Mouse (Mus musculus) liver, adult 2 months (tissue): ENCODE measurements around the gene Tlx2. TPM values are rescaled to one million over a fixed set of nuclear protein-coding genes. Genes with fewer than 3 reads are reported as not detected.

Source experiments
- DNase-seq: peaks from one replicate; pipeline ENCODE4 v3.0.0-alpha.2; 2011; ENCODE audit warnings: low read depth, low spot score; ENCODE audit errors: extremely low read depth
- H3K27ac ChIP-seq: fragments of 200-500 bp; replicated peaks from 2 replicates; pipeline ENCODE4 v1.5.1; 2012; ENCODE audit warnings: low read depth, mild to moderate bottlenecking, control low read depth, inconsistent platforms, low read length; ENCODE audit not compliant: insufficient read depth
- H3K27me3 ChIP-seq: fragments of 200-500 bp; 2 replicates; pipeline ENCODE4 v1.6.1; 2012; ENCODE audit warnings: mild to moderate bottlenecking, moderate library complexity, low read length, inconsistent platforms; ENCODE audit not compliant: control insufficient read depth, insufficient read depth
- H3K36me3 ChIP-seq: fragments of 200-500 bp; 2 replicates; pipeline ENCODE4 v1.6.1; 2012; ENCODE audit warnings: low read length, inconsistent platforms; ENCODE audit not compliant: control insufficient read depth, insufficient read depth
- H3K4me1 ChIP-seq: fragments of 200-500 bp; 2 replicates; pipeline ENCODE4 v1.6.1; 2011; ENCODE audit warnings: low read length; ENCODE audit not compliant: control insufficient read depth, insufficient read depth
- H3K4me3 ChIP-seq: fragments of 200-500 bp; 2 replicates; pipeline ENCODE4 v1.5.1; 2011; ENCODE audit warnings: low read depth, mild to moderate bottlenecking, control low read depth, low read length, moderate library complexity; ENCODE audit not compliant: insufficient read depth
- H3K79me2 ChIP-seq: fragments of 200-500 bp; 2 replicates; pipeline ENCODE4 v1.6.1; 2012; ENCODE audit warnings: inconsistent platforms, mild to moderate bottlenecking, low read length, moderate library complexity; ENCODE audit not compliant: control insufficient read depth, insufficient read depth
- H3K9ac ChIP-seq: fragments of 200-500 bp; 2 replicates; pipeline ENCODE4 v1.6.1; 2012; ENCODE audit warnings: low read depth, mild to moderate bottlenecking, control low read depth, inconsistent platforms, low read length
- CTCF ChIP-seq: fragments of 200-500 bp; IDR thresholded peaks from 2 replicates; pipeline ENCODE4 v1.5.1; 2011; ENCODE audit warnings: low read depth, low read length, control low read depth
- POLR2A ChIP-seq: fragments of 200-500 bp; IDR thresholded peaks from 2 replicates; pipeline ENCODE4 v1.6.1; 2011; ENCODE audit warnings: low read length, control low read depth; ENCODE audit not compliant: insufficient read depth; ENCODE audit errors: extremely low read depth
- WGBS: fragments of 180-500 bp; shearing (Covaris S2); methylation state at CpG from one replicate; pipeline ENCODE4 v1.1.7; 2018; 5-methylcytosine and 5-hydroxymethylcytosine counted together
- polyA plus RNA-seq: library from polyadenylated mRNA; depleted of rRNA; stranded (reverse); fragments of >200 nt; gene quantifications from 2 replicates; pipeline ENCODE4 v1.2.3, GENCODE M21; 2012
- total RNA-seq: library from RNA; depleted of rRNA; stranded (reverse); fragments of >200 nt; gene quantifications from 2 replicates; pipeline ENCODE4 v1.2.3, GENCODE M21; 2014

Tlx2 gene
- total and polyA plus RNA-seq, 2 experiments = not detected

DNA sequence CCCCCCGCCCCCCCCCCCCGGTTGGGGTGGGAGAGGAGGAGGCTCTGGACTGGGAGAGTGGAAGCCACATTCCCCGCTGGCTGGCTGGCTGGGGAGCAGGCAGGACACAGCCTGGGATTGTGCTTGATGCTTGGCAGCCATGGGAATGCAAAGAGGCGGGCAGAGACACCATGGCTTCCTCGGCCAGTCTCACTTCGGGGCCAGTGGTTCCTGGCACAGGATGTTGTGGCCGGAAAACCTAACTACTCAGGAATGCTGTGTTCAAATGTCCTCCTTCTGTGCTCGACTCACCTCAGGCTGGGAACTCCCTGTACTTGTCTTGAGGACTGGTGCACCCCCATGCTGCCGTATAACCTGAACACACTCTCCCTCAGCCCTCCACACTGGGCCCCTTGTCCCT lies 42.4 kb downstream of the Tlx2 start:
- Histone ChIP-seq H3K4me1 (no peaks in the 10 kb centered on the region), H3K36me3 (no peaks in the 10 kb centered on the region), H3K79me2 (no peaks in the 10 kb centered on the region), H3K9ac (no peak overlapping the region), H3K4me3 (no peak overlapping the region), H3K27ac (no peak overlapping the region), H3K27me3 (no peaks in the 10 kb centered on the region)
- DNase-seq = no peak
- TF ChIP-seq CTCF = no peak
- no peak for TF ChIP-seq POLR2A
- WGBS = 55% methylated on average over 8 of the region's 9 CpGs

DNA sequence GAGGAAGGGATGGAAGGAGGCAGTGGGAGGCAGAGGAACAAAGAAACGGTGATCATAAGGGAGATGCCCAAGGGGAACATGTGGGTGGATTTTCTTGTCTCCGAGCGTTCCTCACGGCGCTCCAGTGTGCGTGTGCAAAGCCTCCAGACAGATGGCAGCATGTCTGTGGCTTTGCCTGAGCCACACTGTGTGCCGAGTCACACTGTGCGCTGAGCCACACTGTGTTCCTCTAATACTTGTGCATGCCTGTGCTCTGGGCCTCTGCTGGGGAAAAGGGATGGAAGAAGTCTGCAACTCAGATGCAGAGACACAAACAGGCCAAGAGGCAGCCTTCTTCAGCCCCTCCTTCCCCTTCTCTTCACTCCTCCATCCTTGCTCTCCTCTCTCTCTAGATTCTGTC lies 42.8 kb downstream of the Tlx2 start:
- Histone ChIP-seq H3K36me3 (no peaks in the 10 kb centered on the region), H3K9ac (no peak overlapping the region), H3K79me2 (no peaks in the 10 kb centered on the region), H3K27ac (no peak overlapping the region), H3K27me3 (no peaks in the 10 kb centered on the region), H3K4me3 (no peak overlapping the region), H3K4me1 (no peaks in the 10 kb centered on the region)
- DNase-seq = no peak
- 84% methylated on average over 8 of the region's 8 CpGs for WGBS
- TF ChIP-seq POLR2A (no peak), CTCF (no peak)

DNA sequence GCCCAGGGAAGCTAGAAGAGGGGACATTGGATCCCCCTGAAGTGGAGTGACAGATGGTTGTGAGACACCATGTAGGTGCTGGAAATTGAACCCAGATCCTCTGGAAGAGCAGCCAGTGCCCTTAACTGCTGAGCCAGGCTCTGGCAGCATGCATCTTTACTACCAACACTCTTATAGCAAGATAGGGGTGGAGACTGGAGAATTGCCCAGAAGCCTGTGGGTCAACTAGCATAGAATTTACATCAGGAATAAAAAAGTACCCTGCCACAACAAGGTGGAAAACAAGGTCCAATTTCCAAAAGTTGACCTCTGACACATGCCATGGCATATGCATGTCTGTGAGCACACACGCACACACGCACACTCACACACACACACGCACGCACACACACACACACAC lies 44.9 kb downstream of the Tlx2 start:
- no peaks in the 10 kb centered on the region for H3K4me1 ChIP-seq
- WGBS = 95% methylated on average over 4 of the region's 4 CpGs
- no peaks in the 10 kb centered on the region for H3K27me3 ChIP-seq
- DNase-seq = no peak
- H3K9ac ChIP-seq = no peak overlapping the region
- H3K27ac ChIP-seq = no peak overlapping the region
- no peak overlapping the region for H3K4me3 ChIP-seq
- no peaks in the 10 kb centered on the region for H3K79me2 ChIP-seq
- TF ChIP-seq POLR2A (no peak), CTCF (no peak)
- no peaks in the 10 kb centered on the region for H3K36me3 ChIP-seq

DNA sequence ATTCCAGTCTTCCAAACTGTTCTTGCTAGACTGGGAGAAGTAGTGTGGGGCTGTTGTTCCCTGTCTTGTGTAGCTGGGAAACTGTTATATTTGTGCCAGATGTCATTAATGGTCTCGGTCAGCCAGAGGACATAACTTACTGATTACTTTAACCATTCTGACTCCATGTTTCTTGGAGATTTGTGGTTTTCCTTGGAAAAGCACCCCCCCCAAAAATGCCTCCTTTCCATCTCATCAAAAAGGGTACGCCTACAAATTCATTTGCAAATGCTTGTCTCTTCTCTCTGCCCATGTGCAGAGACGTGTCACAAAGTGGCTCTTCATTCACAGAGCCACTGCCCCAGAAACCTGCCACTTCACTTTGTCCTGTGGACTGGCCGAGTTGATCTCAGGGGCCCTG lies 45.7 kb downstream of the Tlx2 start:
- Histone ChIP-seq H3K4me3 (no peak overlapping the region), H3K9ac (no peak overlapping the region), H3K79me2 (no peaks in the 10 kb centered on the region), H3K36me3 (no peaks in the 10 kb centered on the region), H3K27ac (no peak overlapping the region), H3K4me1 (no peaks in the 10 kb centered on the region), H3K27me3 (no peaks in the 10 kb centered on the region)
- TF ChIP-seq CTCF (no peak), POLR2A (no peak)
- 82% methylated on average over 4 of the region's 4 CpGs for WGBS
- no peak for DNase-seq

DNA sequence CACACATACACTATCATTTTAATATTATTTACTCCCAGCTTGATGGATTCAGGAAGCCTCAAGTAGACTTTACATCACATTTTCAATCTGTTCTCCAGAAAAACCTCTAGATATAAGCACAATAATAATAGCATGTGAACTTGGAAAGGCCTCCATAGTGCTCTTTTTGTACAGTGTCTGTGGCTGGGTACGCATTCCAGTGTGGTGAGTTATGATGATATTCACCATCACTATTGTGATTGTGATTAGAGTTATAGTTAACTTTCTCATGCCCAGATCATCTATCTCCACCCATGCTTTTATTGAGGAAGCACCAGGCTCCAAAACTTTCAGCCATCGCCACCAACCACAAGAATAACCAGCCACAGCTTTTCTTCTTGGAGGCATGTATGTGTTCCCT lies 46.3 kb downstream of the Tlx2 start:
- no peak overlapping the region for H3K4me3 ChIP-seq
- no peaks in the 10 kb centered on the region for H3K27me3 ChIP-seq
- DNase-seq = no peak
- no peaks in the 10 kb centered on the region for H3K79me2 ChIP-seq
- no peaks in the 10 kb centered on the region for H3K36me3 ChIP-seq
- WGBS = 94% methylated on average over 2 of the region's 2 CpGs
- no peak overlapping the region for H3K9ac ChIP-seq
- H3K27ac ChIP-seq = no peak overlapping the region
- TF ChIP-seq POLR2A (no peak), CTCF (no peak)
- H3K4me1 ChIP-seq = no peaks in the 10 kb centered on the region

DNA sequence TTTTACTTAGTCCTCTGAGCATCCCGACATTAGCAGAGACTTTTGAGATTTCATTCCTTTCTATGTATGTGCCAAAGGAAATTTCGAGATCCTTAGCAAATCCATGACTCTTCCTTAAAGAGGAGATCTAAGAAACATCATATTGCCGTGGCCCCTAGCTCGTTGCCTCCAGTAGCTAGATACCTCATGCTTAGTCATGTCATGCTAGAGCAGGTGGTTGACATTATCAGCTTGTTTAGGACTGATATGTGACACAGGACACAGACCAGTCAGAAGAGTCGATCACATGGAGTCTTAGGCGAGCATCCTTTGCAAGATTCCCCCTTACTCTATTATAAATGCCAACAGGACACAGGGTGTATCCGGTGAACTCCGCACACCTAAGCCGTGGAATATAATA lies 47.1 kb downstream of the Tlx2 start:
- H3K4me1 ChIP-seq = no peaks in the 10 kb centered on the region
- TF ChIP-seq CTCF (no peak), POLR2A (no peak)
- no peaks in the 10 kb centered on the region for H3K27me3 ChIP-seq
- H3K79me2 ChIP-seq = no peaks in the 10 kb centered on the region
- no peak for DNase-seq
- no peak overlapping the region for H3K4me3 ChIP-seq
- no peak overlapping the region for H3K9ac ChIP-seq
- 85% methylated on average over 9 of the region's 9 CpGs for WGBS
- H3K27ac ChIP-seq = no peak overlapping the region
- H3K36me3 ChIP-seq = no peaks in the 10 kb centered on the region
